Mouse (Mus musculus): ENCODE data around the gene Wee1. TPM values are rescaled to one million over a fixed set of nuclear protein-coding genes. Genes with fewer than 3 reads are reported as not detected.

The Wee1 gene
- polyA plus RNA-seq, 1 experiment, result 4.6 TPM

- Histone ChIP-seq H3K4me2 (ENCODE audit: low read depth) (peak overlapping the region; percentile 45), H3K36me3 (ENCODE audit: control insufficient read depth, insufficient read depth) (no peaks in the 10 kb centered on the region), H3K27me3 (ENCODE audit: control insufficient read depth, insufficient read depth, insufficient read length) (no peaks in the 10 kb centered on the region), H3K4me3 (no peak overlapping the region), H3K79me2 (ENCODE audit: control insufficient read depth, insufficient read depth) (no peaks in the 10 kb centered on the region), H3ac (ENCODE audit: control insufficient read depth, insufficient read length) (no peak overlapping the region)
- TF ChIP-seq REST (IDR thresholded peaks at IDR 0.05; ENCODE audit: insufficient read depth, insufficient read length), result no peak
- no peak for TF ChIP-seq E2F4 (IDR thresholded peaks at IDR 0.05; ENCODE audit: insufficient read depth)
- no peak for TF ChIP-seq SRF (IDR thresholded peaks at IDR 0.05; ENCODE audit: control insufficient read depth, insufficient read length, low read depth)
- TF ChIP-seq MYOD1 (IDR thresholded peaks at IDR 0.05; ENCODE audit: control insufficient read depth in 1 of 3, insufficient read length in 2 of 3, low read depth in 2 of 3), result no peak
- no peak for TF ChIP-seq TCF3 (IDR thresholded peaks at IDR 0.05; ENCODE audit: insufficient read length, low read depth)
- no peak for TF ChIP-seq POLR2A (IDR thresholded peaks at IDR 0.05; ENCODE audit: insufficient read length, low read depth)
- TF ChIP-seq USF1 (IDR thresholded peaks at IDR 0.05; ENCODE audit: low read depth), result no peak
- TF ChIP-seq CEBPB (IDR thresholded peaks at IDR 0.05; ENCODE audit: insufficient read depth, poor library complexity, severe bottlenecking), result no peak
- TF ChIP-seq TCF12 (IDR thresholded peaks at IDR 0.05; ENCODE audit: insufficient read depth, poor library complexity, severe bottlenecking), result no peak
- no peak for TF ChIP-seq MYOG (IDR thresholded peaks at IDR 0.05; ENCODE audit: control insufficient read depth in 1 of 3, insufficient read depth in 1 of 3, insufficient read length in 2 of 3, low read depth in 2 of 3)
- TF ChIP-seq MAX (IDR thresholded peaks at IDR 0.05; ENCODE audit: low read depth), result no peak
- TF ChIP-seq POLR2AphosphoS2 (IDR thresholded peaks at IDR 0.05; ENCODE audit: insufficient read length, low read depth), result no peak
Measured at GRCm38 (mm10) chr7:110189951-110190350, 68.1 kb downstream of the Wee1 start.

Other genes with a start within 250 kb of the Wee1 start
- 54.0 TPM for gene Dennd5a, start 161.6 kb upstream of the Wee1 start, polyA plus RNA-seq (2012; fragmentation: generic; extraction: Trizol)
- gene Tmem41b, start 135.1 kb upstream of the Wee1 start, polyA plus RNA-seq (2012; fragmentation: generic; extraction: Trizol), result 32.2 TPM
- gene Ipo7, start 103.8 kb upstream of the Wee1 start, polyA plus RNA-seq (2012; fragmentation: generic; extraction: Trizol), result 28.3 TPM
- gene Zfp143, start 60.8 kb upstream of the Wee1 start, polyA plus RNA-seq (2012; fragmentation: generic; extraction: Trizol), result 6.4 TPM
- 11.4 TPM for gene Swap70, start 99.7 kb downstream of the Wee1 start, polyA plus RNA-seq (2012; fragmentation: generic; extraction: Trizol)